Mouse (Mus musculus) bone marrow macrophage, adult 2 months (primary cell): Measurements from ENCODE around the gene Adora2b. TPM values are rescaled to one million over a fixed set of nuclear protein-coding genes. Genes with fewer than 3 reads are reported as not detected.
"Not testable (repeated sequence)": the region's sequence is repeated elsewhere in the genome, so short reads cannot be mapped to it uniquely, and the experiment has no call there.

Experiments
- H3K27ac ChIP-seq: 2 replicates; pipeline ENCODE4 v1.5.1; 2012; ENCODE audit warnings: low read depth, low read length; ENCODE audit not compliant: insufficient read depth
- H3K4me1 ChIP-seq: 2 replicates; pipeline ENCODE4 v1.6.1; 2012; ENCODE audit warnings: low read length; ENCODE audit not compliant: control insufficient read depth, insufficient read depth
- H3K4me3 ChIP-seq: 2 replicates; pipeline ENCODE4 v1.5.1; 2012; ENCODE audit warnings: mild to moderate bottlenecking, low read length, moderate library complexity; ENCODE audit not compliant: insufficient read depth
- CTCF ChIP-seq: IDR thresholded peaks from 2 replicates; pipeline ENCODE4 v1.5.1; 2012; ENCODE audit warnings: low read depth, mild to moderate bottlenecking, low read length, moderate library complexity
- POLR2A ChIP-seq: IDR thresholded peaks from 2 replicates; pipeline ENCODE4 v1.6.1; 2012; ENCODE audit warnings: mild to moderate bottlenecking, low read depth, low read length, borderline replicate concordance
- polyA plus RNA-seq: library from polyadenylated mRNA; stranded (reverse); fragments of >200 nt; gene quantifications from 2 replicates; pipeline ENCODE4 v1.2.4, GENCODE M21; 2012; ENCODE audit not compliant: missing spikeins, insufficient read depth, insufficient read length

Gene Adora2b
- polyA plus RNA-seq, 1 experiment, result 1.4 TPM

- H3K4me3 ChIP-seq, result peak overlapping the region; percentile 91
- TF ChIP-seq CTCF (no peak), POLR2A (no peak)
- peak overlapping the region; percentile 27; the same call in 1 of the 2 replicates for H3K27ac ChIP-seq
- H3K4me1 ChIP-seq, result peaks cover 3% of the 10 kb centered on the region
These were observed 32.8 kb downstream of the Adora2b start for GRCm38 (mm10) chr11:62281601-62281997.

GRCm38 (mm10) chr11:62284020-62284419, 35.2 kb downstream of the Adora2b start:
- H3K4me1 ChIP-seq, H3K4me3 ChIP-seq, H3K27ac ChIP-seq: not testable (repeated sequence)

GRCm38 (mm10) chr11:62285020-62285419, 36.2 kb downstream of the Adora2b start:
- TF ChIP-seq CTCF, result no peak
- no peak for TF ChIP-seq POLR2A
- H3K4me3 ChIP-seq, result no peak overlapping the region
- no peak overlapping the region for H3K27ac ChIP-seq
- peaks cover 3% of the 10 kb centered on the region for H3K4me1 ChIP-seq

- no peak overlapping the region for H3K4me3 ChIP-seq
- TF ChIP-seq CTCF (no peak), POLR2A (no peak)
- no peaks in the 10 kb centered on the region for H3K4me1 ChIP-seq
- no peak overlapping the region for H3K27ac ChIP-seq
These were observed 38.9 kb downstream of the Adora2b start for GRCm38 (mm10) chr11:62287700-62288099.

- no peak overlapping the region for H3K27ac ChIP-seq
- no peaks in the 10 kb centered on the region for H3K4me1 ChIP-seq
- no peak overlapping the region for H3K4me3 ChIP-seq
- TF ChIP-seq POLR2A (no peak), CTCF (no peak)
These were observed 45.3 kb downstream of the Adora2b start for GRCm38 (mm10) chr11:62294121-62294520.

GRCm38 (mm10) chr11:62298883-62299282, 50.1 kb downstream of the Adora2b start:
- Histone ChIP-seq H3K27ac (no peak overlapping the region), H3K4me1 (peaks cover 2% of the 10 kb centered on the region), H3K4me3 (no peak overlapping the region)
- no peak for TF ChIP-seq CTCF
- no peak for TF ChIP-seq POLR2A

GRCm38 (mm10) chr11:62305866-62306265, 57.1 kb downstream of the Adora2b start:
- no peak overlapping the region for H3K27ac ChIP-seq
- no peak for TF ChIP-seq POLR2A
- no peak for TF ChIP-seq CTCF
- H3K4me1 ChIP-seq, result peaks cover 2% of the 10 kb centered on the region
- no peak overlapping the region for H3K4me3 ChIP-seq

GRCm38 (mm10) chr11:62309296-62309695, 60.5 kb downstream of the Adora2b start:
- no peak overlapping the region for H3K27ac ChIP-seq
- no peak overlapping the region for H3K4me3 ChIP-seq
- H3K4me1 ChIP-seq, result no peaks in the 10 kb centered on the region
- TF ChIP-seq POLR2A (no peak), CTCF (no peak)

- no peak overlapping the region for H3K4me3 ChIP-seq
- TF ChIP-seq POLR2A, result no peak
- no peak for TF ChIP-seq CTCF
- H3K27ac ChIP-seq, result no peak overlapping the region
- no peaks in the 10 kb centered on the region for H3K4me1 ChIP-seq
These were observed 66.2 kb downstream of the Adora2b start for GRCm38 (mm10) chr11:62314984-62315383.

Other genes starting within 250 kb of the Adora2b start
- gene Zswim7, start 32.4 kb downstream of the Adora2b start, polyA plus RNA-seq, result 3.8 and 6.9 TPM in 2 replicates
- gene Ttc19, start 32.5 kb downstream of the Adora2b start, polyA plus RNA-seq, result 5.7 and 6.7 TPM in 2 replicates
- 3.4 and 3.6 TPM in 2 replicates for gene Pigl, start 209.5 kb downstream of the Adora2b start, polyA plus RNA-seq
- gene Ncor1, start 209.6 kb downstream of the Adora2b start, polyA plus RNA-seq, result 150 and 164 TPM in 2 replicates